Mouse (Mus musculus) G1E (cell line): ENCODE data around the gene Rnase13. TPM values are rescaled to one million over a fixed set of nuclear protein-coding genes. Genes with fewer than 3 reads are reported as not detected.

Experiments
- ATAC-seq: 2 replicates; pipeline ENCODE4 v1.8.0; 2016; ENCODE audit warnings: mild to moderate bottlenecking; ENCODE audit not compliant: insufficient number of reproducible peaks, poor library complexity, low FRiP score, severe bottlenecking; ENCODE audit errors: extremely low read depth
- DNase-seq: peaks from one replicate; pipeline ENCODE4 v3.0.0; 2012; ENCODE audit warnings: low spot score
- H3K27me3 ChIP-seq: 2 replicates; pipeline ENCODE4 v1.6.1; 2012; ENCODE audit warnings: mild to moderate bottlenecking, low read length, inconsistent platforms; ENCODE audit not compliant: insufficient read depth
- H3K36me3 ChIP-seq: replicated peaks from 2 replicates; pipeline ENCODE3; 2012; ENCODE audit warnings: mild to moderate bottlenecking, inconsistent platforms
- H3K4me1 ChIP-seq: 2 replicates; pipeline ENCODE4 v1.6.1; 2012; ENCODE audit warnings: low read depth, low read length, inconsistent platforms, mixed read lengths; ENCODE audit not compliant: insufficient read depth
- H3K4me3 ChIP-seq: 2 replicates; pipeline ENCODE4 v1.5.1; 2012; ENCODE audit warnings: low read depth, mild to moderate bottlenecking, inconsistent platforms, low read length, moderate library complexity, mixed read lengths
- H3K9me3 ChIP-seq: replicated peaks from 2 replicates; pipeline ENCODE4 v1.6.1; 2012; ENCODE audit warnings: inconsistent platforms
- CTCF ChIP-seq: IDR thresholded peaks from 2 replicates; pipeline ENCODE4 v1.5.1; 2012; ENCODE audit warnings: low read depth, low read length, inconsistent platforms, mixed read lengths
- GATA1 ChIP-seq: IDR thresholded peaks from 2 replicates; pipeline ENCODE4 v1.6.1; 2012; ENCODE audit warnings: borderline replicate concordance, low read length, inconsistent platforms, mixed read lengths
- GATA2 ChIP-seq: IDR thresholded peaks from 2 replicates; pipeline ENCODE4 v1.6.1; 2012; ENCODE audit warnings: low read depth, low read length, inconsistent platforms, borderline replicate concordance
- POLR2AphosphoS5 ChIP-seq: IDR thresholded peaks from 2 replicates; pipeline ENCODE4 v1.6.1; 2012; ENCODE audit warnings: low read depth, low read length, inconsistent platforms; ENCODE audit not compliant: insufficient replicate concordance
- TAL1 ChIP-seq: conservative IDR thresholded peaks from 2 replicates; pipeline ENCODE4 v1.6.1; 2012; ENCODE audit warnings: low read depth, low read length, inconsistent platforms, mixed read lengths
- polyA plus RNA-seq: library from polyadenylated mRNA; stranded (reverse); fragments of >175 nt; gene quantifications from 2 replicates; pipeline ENCODE4 v1.2.3, GENCODE M21; 2012
- total RNA-seq, 2 experiments: library from RNA; stranded (forward) in 1 of 2; stranded (reverse) in 1 of 2; fragments of 200-1000 nt in 1 of 2; fragments of >200 nt in 1 of 2; fragmentation: Nextera tagmentation in 1 of 2; gene quantifications; 2 replicates each; pipeline ENCODE4 v1.2.3; 2014 to 2017

Gene Rnase13
- total RNA-seq (2014; fragmentation: Nextera tagmentation) (not detected in 2 replicates), total RNA-seq (2017) (not detected in 2 replicates), polyA plus RNA-seq (not detected in 2 replicates)

- DNase-seq (no peak), ATAC-seq (no peak)
- Histone ChIP-seq H3K4me3 (no peak within 1 kb of the TSS), H3K4me1 (no peaks in the 10 kb centered on the region), H3K27me3 (peaks cover 7% of the 10 kb centered on the region; the same call in 1 of the 2 replicates), H3K9me3 (no peaks in the 10 kb centered on the region), H3K36me3 (no peaks in the 10 kb centered on the region)
- TF ChIP-seq CTCF (no peak), TAL1 (no peak)
These were observed at the start of gene Rnase13 for GRCm38 (mm10) chr14:51922571-51922865. TSS of gene Rnase13 (minus strand) at chr14:51922773.

DNA sequence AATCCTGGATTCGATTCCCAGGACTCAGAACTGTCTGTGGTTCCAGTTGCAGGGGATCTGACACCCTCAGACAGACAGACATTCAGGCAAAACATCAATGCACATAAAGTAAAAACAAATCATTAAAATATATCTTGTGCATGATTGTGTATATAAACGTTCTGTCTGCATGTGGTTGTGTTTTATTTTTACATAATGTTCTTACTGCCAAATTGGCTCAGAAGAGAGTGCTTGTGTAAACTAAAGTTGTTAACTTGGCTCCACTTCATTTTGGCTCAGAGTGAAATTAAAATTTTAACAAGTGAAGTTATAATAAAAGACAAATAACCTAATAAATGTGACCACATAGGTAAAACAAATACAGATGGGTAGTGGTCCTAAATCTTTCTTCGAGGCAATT is 44.8 kb upstream of the Rnase13 start:
- no peaks in the 10 kb centered on the region for H3K36me3 ChIP-seq
- H3K9me3 ChIP-seq, result no peaks in the 10 kb centered on the region
- no peaks in the 10 kb centered on the region for H3K27me3 ChIP-seq
- DNase-seq, result no peak
- no peak overlapping the region for H3K4me3 ChIP-seq
- no peaks in the 10 kb centered on the region for H3K4me1 ChIP-seq
- ATAC-seq, result no peak
- no peak for TF ChIP-seq CTCF
- TF ChIP-seq TAL1, result no peak
- TF ChIP-seq POLR2AphosphoS5, result no peak
- TF ChIP-seq GATA1, result no peak
- no peak for TF ChIP-seq GATA2

DNA sequence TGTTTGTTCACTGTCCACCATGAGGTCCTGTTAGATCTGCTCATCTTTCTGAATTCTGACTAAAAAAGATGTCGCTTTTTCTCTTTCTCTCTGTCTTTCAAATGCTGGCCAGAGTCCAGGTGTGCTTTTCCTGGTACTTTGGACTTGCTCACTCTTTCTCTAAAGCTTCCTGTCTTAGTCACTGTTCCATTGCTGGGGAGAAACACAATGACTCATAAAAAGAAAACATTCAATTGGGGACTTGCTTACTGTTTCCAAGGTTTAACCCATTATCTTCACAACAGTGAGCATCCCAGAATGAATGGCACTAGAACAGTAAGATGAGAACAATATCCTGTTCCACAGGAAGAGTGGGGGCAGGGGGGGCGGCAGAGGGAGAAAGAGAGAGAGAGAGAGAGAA is 37.7 kb upstream of the Rnase13 start:
- Histone ChIP-seq H3K4me1 (no peaks in the 10 kb centered on the region), H3K36me3 (no peaks in the 10 kb centered on the region), H3K9me3 (no peaks in the 10 kb centered on the region), H3K27me3 (peaks cover 3% of the 10 kb centered on the region; the same call in 1 of the 2 replicates), H3K4me3 (no peak overlapping the region)
- DNase-seq, result no peak
- ATAC-seq, result no peak
- no peak for TF ChIP-seq GATA1
- no peak for TF ChIP-seq TAL1
- no peak for TF ChIP-seq POLR2AphosphoS5
- TF ChIP-seq CTCF, result no peak
- TF ChIP-seq GATA2, result no peak

DNA sequence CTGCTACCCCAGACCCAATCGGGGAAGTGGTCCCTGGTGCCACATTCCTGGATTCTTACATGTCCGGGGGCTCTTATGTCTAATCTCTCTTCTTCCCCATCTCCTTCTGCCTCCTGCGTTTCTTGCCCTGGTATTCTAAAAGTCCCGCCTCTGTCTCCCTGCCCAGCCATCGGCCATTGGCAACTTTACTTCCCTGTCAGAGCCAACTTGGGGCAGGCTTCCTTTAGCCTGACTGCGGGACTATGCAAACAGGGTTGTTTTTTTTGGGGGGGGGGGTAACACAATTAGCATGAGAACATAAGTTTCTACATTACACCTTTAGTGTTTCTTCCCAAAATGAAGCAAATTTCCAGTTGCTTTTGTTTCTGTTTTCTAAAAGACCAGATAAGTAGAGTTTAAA is 20.8 kb upstream of the Rnase13 start:
- no peak overlapping the region for H3K4me3 ChIP-seq
- no peak for ATAC-seq
- DNase-seq, result no peak
- TF ChIP-seq TAL1 (no peak), POLR2AphosphoS5 (no peak), GATA2 (no peak), GATA1 (no peak), CTCF (no peak)
- peaks cover 4% of the 10 kb centered on the region; the same call in 1 of the 2 replicates for H3K27me3 ChIP-seq
- no peaks in the 10 kb centered on the region for H3K4me1 ChIP-seq
- H3K9me3 ChIP-seq, result no peaks in the 10 kb centered on the region
- H3K36me3 ChIP-seq, result no peaks in the 10 kb centered on the region

- Histone ChIP-seq H3K4me3 (no peak overlapping the region), H3K27me3 (peaks cover 5% of the 10 kb centered on the region; the same call in 1 of the 2 replicates), H3K36me3 (no peaks in the 10 kb centered on the region), H3K4me1 (no peaks in the 10 kb centered on the region), H3K9me3 (no peaks in the 10 kb centered on the region)
- TF ChIP-seq CTCF (no peak), GATA2 (no peak), GATA1 (no peak), POLR2AphosphoS5 (no peak), TAL1 (no peak)
- ATAC-seq (no peak), DNase-seq (no peak)
These were observed 19.7 kb upstream of the Rnase13 start for GRCm38 (mm10) chr14:51942236-51942635.

DNA sequence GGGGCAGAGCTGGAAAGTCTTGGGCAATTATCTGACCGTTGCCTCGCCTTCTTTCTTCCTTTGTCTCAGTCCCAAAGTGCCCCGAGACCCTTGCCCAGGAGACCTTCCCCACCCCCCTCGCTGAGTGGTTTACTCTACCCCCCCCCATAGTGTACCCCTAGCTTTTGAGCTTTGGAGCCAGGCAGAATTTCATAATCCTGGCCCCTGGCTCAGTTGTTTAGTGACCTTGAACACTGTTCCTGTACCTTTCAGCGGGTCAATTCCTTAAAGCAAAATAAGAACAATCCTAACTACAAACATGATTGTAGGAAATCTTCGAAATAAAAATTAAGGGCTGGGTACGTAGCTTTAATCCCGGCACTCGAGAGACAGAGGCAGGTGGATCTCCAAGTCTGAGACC is 19.0 kb upstream of the Rnase13 start:
- H3K4me1 ChIP-seq, result no peaks in the 10 kb centered on the region
- no peaks in the 10 kb centered on the region for H3K36me3 ChIP-seq
- ATAC-seq (no peak), DNase-seq (no peak)
- TF ChIP-seq TAL1, result no peak
- no peak for TF ChIP-seq POLR2AphosphoS5
- no peak for TF ChIP-seq CTCF
- no peak for TF ChIP-seq GATA1
- TF ChIP-seq GATA2, result no peak
- peaks cover 6% of the 10 kb centered on the region; the same call in 1 of the 2 replicates for H3K27me3 ChIP-seq
- no peaks in the 10 kb centered on the region for H3K9me3 ChIP-seq
- no peak overlapping the region for H3K4me3 ChIP-seq

- Histone ChIP-seq H3K36me3 (no peaks in the 10 kb centered on the region), H3K9me3 (no peaks in the 10 kb centered on the region), H3K4me3 (no peak overlapping the region), H3K4me1 (no peaks in the 10 kb centered on the region), H3K27me3 (peaks cover 6% of the 10 kb centered on the region; the same call in 1 of the 2 replicates)
- ATAC-seq (no peak), DNase-seq (no peak)
- TF ChIP-seq GATA2 (no peak), CTCF (no peak), POLR2AphosphoS5 (no peak), GATA1 (no peak), TAL1 (no peak)
These were observed 18.5 kb upstream of the Rnase13 start for GRCm38 (mm10) chr14:51940944-51941560.
